Mouse (Mus musculus): ENCODE measurements around the gene Srp54b. TPM values are rescaled to one million over a fixed set of nuclear protein-coding genes. Genes with fewer than 3 reads are reported as not detected.
"Not testable (repeated sequence)": the region's sequence is repeated elsewhere in the genome, so short reads cannot be mapped to it uniquely, and the experiment has no call there.

The Srp54b gene
- polyA plus RNA-seq, 1 experiment from 2014 or later, result 54.6 TPM

DNA sequence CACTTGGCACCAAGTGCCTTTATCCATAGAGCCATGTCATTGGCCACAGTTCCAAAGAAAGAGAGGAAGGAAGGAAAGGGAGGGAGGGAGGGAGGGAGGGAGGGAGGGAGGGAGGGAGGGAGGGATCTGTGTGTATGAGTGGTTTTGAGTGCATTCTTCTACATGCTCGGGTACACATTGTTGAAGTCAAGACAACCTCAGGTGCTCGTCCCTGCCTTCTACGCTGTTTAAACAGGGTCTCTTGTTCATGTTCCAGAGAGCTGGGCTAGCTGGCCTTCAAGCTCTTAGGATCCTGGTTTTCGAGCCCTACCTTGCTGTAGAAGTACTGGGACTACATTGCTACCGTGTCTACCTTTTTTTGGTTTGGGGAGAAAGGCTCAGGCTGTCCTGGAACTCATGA is 34.2 kb downstream of the Srp54b start:
- not testable (repeated sequence) for H3K27ac ChIP-seq (ENCODE audit: low read length); H3K4me3 ChIP-seq (ENCODE audit: low read length); H3K36me3 ChIP-seq (ENCODE audit: control insufficient read depth, insufficient read depth, low read length); H3K9ac ChIP-seq (ENCODE audit: low read length); H3K27me3 ChIP-seq (ENCODE audit: control insufficient read depth, insufficient read depth, low read depth, low read length); H3K4me1 ChIP-seq (replicated peaks; ENCODE audit: control insufficient read depth, insufficient read depth, low read length); H3K9me3 ChIP-seq (ENCODE audit: control insufficient read depth, low read length); H3K4me2 ChIP-seq (ENCODE audit: low read depth, low read length)
- WGBS, result no CpG with 5 or more reads among the region's 5 CpGs
- ATAC-seq (ENCODE audit: low read depth), result peak; percentile 74; the same call in 1 of the 2 replicates

- H3K27me3 ChIP-seq (ENCODE audit: control insufficient read depth, insufficient read depth, low read depth, low read length); H3K4me3 ChIP-seq (ENCODE audit: low read length); H3K36me3 ChIP-seq (ENCODE audit: control insufficient read depth, insufficient read depth, low read length); H3K4me2 ChIP-seq (ENCODE audit: low read depth, low read length); H3K9ac ChIP-seq (ENCODE audit: low read length); H3K9me3 ChIP-seq (ENCODE audit: control insufficient read depth, low read length); H3K4me1 ChIP-seq (replicated peaks; ENCODE audit: control insufficient read depth, insufficient read depth, low read length); H3K27ac ChIP-seq (ENCODE audit: low read length): not testable (repeated sequence)
- ATAC-seq (ENCODE audit: low read depth), result peak; percentile 99
- no CpG with 5 or more reads among the region's 40 CpGs for WGBS
These were observed 44.4 kb downstream of the Srp54b start, which contains the start of gene 1700047I17Rik2 for GRCm38 (mm10) chr12:55199306-55199705. TSS of gene 1700047I17Rik2 (plus strand) at chr12:55199592.

DNA sequence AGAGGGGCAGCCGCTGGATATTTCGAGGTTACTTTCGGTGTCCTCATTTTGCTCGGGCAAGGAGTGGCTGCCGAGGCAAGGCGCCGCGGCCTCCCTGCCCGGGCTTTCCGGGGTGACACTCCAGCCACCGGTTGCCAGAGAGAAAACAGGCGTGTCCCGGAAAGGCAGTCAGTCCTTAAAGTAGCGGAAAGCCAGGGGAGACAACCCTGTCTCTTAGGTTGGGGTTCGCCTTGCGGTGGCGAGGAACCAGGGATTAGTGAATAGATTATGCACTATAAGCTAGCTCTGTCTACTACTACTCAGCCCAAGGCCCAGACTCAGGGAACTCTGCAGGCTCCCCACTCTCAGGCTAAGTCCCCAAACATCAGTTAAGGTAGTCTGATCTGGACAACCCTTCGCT is 44.9 kb downstream of the Srp54b start:
- H3K36me3 ChIP-seq (ENCODE audit: control insufficient read depth, insufficient read depth, low read length); H3K9ac ChIP-seq (ENCODE audit: low read length); H3K27ac ChIP-seq (ENCODE audit: low read length); H3K27me3 ChIP-seq (ENCODE audit: control insufficient read depth, insufficient read depth, low read depth, low read length); H3K4me3 ChIP-seq (ENCODE audit: low read length); H3K9me3 ChIP-seq (ENCODE audit: control insufficient read depth, low read length); H3K4me1 ChIP-seq (replicated peaks; ENCODE audit: control insufficient read depth, insufficient read depth, low read length); H3K4me2 ChIP-seq (ENCODE audit: low read depth, low read length): not testable (repeated sequence)
- peak; percentile 63 for ATAC-seq (ENCODE audit: low read depth)
- no CpG with 5 or more reads among the region's 18 CpGs for WGBS

DNA sequence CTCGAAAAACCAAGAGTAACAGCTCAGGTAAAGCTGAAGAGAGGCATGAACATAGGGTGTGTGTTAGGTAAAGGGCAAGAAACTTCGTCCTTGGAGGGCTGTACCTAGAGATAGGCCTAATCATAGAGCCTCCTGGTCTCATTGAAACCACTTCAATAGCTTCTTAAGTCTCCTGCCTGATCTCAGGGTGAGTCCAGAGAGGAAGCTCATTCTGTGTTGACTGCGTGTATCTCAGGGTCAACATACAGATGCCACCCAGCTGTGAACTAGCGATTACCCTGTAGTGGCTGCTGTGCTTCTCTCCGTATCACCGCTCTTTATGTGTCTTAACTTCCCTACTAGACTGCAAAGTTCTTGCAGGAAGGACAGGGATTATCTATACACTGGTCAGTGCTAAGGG is 58.0 kb downstream of the Srp54b start:
- not testable (repeated sequence) for H3K27me3 ChIP-seq (ENCODE audit: control insufficient read depth, insufficient read depth, low read depth, low read length); H3K9ac ChIP-seq (ENCODE audit: low read length); H3K4me1 ChIP-seq (replicated peaks; ENCODE audit: control insufficient read depth, insufficient read depth, low read length); H3K27ac ChIP-seq (ENCODE audit: low read length); H3K9me3 ChIP-seq (ENCODE audit: control insufficient read depth, low read length); H3K4me3 ChIP-seq (ENCODE audit: low read length); ATAC-seq (ENCODE audit: low read depth); H3K36me3 ChIP-seq (ENCODE audit: control insufficient read depth, insufficient read depth, low read length); H3K4me2 ChIP-seq (ENCODE audit: low read depth, low read length)
- WGBS, result no CpG with 5 or more reads among the region's 6 CpGs

DNA sequence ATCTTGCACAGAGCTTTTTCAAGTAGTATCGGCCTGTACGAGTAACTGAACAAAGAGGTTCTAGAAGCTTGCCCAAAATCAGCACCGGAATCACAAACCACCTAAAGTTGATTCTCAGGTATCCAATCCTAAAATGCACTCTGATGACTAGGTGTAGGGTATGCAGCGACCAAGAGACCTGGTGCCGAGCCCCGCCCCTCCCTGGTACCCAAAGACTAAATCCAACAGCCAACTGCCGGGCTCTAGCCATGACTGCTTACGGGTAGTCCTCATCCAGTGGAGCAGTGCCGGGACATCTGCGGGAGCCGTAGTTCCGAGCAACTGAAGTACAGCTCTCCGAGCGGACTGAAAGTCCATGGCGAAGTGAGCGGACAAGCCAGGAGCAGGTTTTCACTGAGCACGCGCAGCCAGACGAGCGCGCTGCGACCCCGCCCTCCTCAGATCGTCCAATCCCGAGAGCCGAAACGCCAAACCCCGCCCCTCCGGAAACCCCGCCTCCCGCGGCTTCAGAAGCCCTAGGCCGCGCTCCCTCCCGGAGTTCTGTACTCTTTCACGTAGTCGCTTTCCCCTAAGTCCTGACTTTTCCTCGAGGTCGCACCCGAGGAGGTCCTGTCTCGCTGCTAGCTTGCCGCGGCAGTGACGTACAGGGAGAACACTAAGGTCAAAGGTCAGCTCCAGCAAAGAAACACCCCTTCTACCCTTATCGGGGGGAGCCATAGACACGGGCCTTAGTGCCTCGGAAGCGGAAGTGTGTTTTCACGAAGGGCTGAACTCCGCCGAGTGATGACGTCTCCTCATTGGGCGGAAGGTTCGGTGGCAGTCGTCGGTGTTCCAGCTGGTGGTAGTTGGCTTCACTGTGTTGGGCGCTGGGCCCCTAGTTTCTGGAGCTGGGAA is 75.0 kb downstream of the Srp54b start, which contains the start of gene Srp54c:
Gene Srp54c, plus strand, starts transcription at position 543 of the 894 bp plus-strand sequence.
- Histone ChIP-seq H3K9ac (ENCODE audit: low read length) (0 out of 2 replicates have a peak within 1 kb of the TSS, but pooled peaks have one; percentile 47), H3K4me3 (ENCODE audit: low read length) (peak within 1 kb of the TSS; percentile 39)
- WGBS, result no CpG with 5 or more reads among the region's 57 CpGs
- not testable (repeated sequence) for H3K27me3 ChIP-seq (ENCODE audit: control insufficient read depth, insufficient read depth, low read depth, low read length); H3K4me1 ChIP-seq (replicated peaks; ENCODE audit: control insufficient read depth, insufficient read depth, low read length); H3K27ac ChIP-seq (ENCODE audit: low read length); H3K4me2 ChIP-seq (ENCODE audit: low read depth, low read length); H3K36me3 ChIP-seq (ENCODE audit: control insufficient read depth, insufficient read depth, low read length); H3K9me3 ChIP-seq (ENCODE audit: control insufficient read depth, low read length)
- ATAC-seq (ENCODE audit: low read depth), result peak; percentile 98

GRCm38 (mm10) chr12:55230520-55230861 is 75.6 kb downstream of the Srp54b start:
- not testable (repeated sequence) for H3K27me3 ChIP-seq (ENCODE audit: control insufficient read depth, insufficient read depth, low read depth, low read length); H3K4me2 ChIP-seq (ENCODE audit: low read depth, low read length); H3K9me3 ChIP-seq (ENCODE audit: control insufficient read depth, low read length); H3K27ac ChIP-seq (ENCODE audit: low read length); H3K4me1 ChIP-seq (replicated peaks; ENCODE audit: control insufficient read depth, insufficient read depth, low read length); H3K36me3 ChIP-seq (ENCODE audit: control insufficient read depth, insufficient read depth, low read length)
- Histone ChIP-seq H3K4me3 (ENCODE audit: low read length) (peak overlapping the region; percentile 39), H3K9ac (ENCODE audit: low read length) (0 out of 2 replicates have a peak overlapping the region, but pooled peaks have one; percentile 47)
- ATAC-seq (ENCODE audit: low read depth), result peak; percentile 60
- 1% methylated on average over 7 of the region's 25 CpGs for WGBS

Other genes with a start within 250 kb of the Srp54b start
- not detected in 2 replicates for gene Gm20403, start 168.6 kb upstream of the Srp54b start, polyA plus RNA-seq (2015; fragmentation: Nextera tagmentation; extraction: Ambion mirVana)
- gene Baz1a, start 140.8 kb upstream of the Srp54b start, polyA plus RNA-seq (2015; fragmentation: Nextera tagmentation; extraction: Ambion mirVana), result 15.6 and 17.7 TPM in 2 replicates
- 34.5 and 38.9 TPM in 2 replicates for gene 2700097O09Rik, start 75.0 kb upstream of the Srp54b start, polyA plus RNA-seq (2015; fragmentation: Nextera tagmentation; extraction: Ambion mirVana)
- gene Srp54a, start 74.8 kb upstream of the Srp54b start, polyA plus RNA-seq (2015; fragmentation: Nextera tagmentation; extraction: Ambion mirVana), result 169 and 177 TPM in 2 replicates
- 21.2 and 22.7 TPM in 2 replicates for gene Fam177a, start 30.6 kb upstream of the Srp54b start, polyA plus RNA-seq (2015; fragmentation: Nextera tagmentation; extraction: Ambion mirVana)
- gene 1700047I17Rik2, start 44.5 kb downstream of the Srp54b start, polyA plus RNA-seq (2015; fragmentation: Nextera tagmentation; extraction: Ambion mirVana), result 5.1 and 8.8 TPM in 2 replicates
- gene Srp54c, start 75.1 kb downstream of the Srp54b start, polyA plus RNA-seq (2015; fragmentation: Nextera tagmentation; extraction: Ambion mirVana), result 63.8 and 72.7 TPM in 2 replicates
- 13.2 and 16.6 TPM in 2 replicates for gene 1110008L16Rik, start 144.5 kb downstream of the Srp54b start, polyA plus RNA-seq (2015; fragmentation: Nextera tagmentation; extraction: Ambion mirVana)
- gene Ppp2r3c, start 147.9 kb downstream of the Srp54b start, polyA plus RNA-seq (2015; fragmentation: Nextera tagmentation; extraction: Ambion mirVana), result 11.4 and 11.6 TPM in 2 replicates
- 389 and 394 TPM in 2 replicates for gene Psma6, start 229.1 kb downstream of the Srp54b start, polyA plus RNA-seq (2015; fragmentation: Nextera tagmentation; extraction: Ambion mirVana)

Data from lung, embryonic 16.5 days (tissue).